Mouse (Mus musculus): ENCODE results near the gene Me1.

Me1 gene

GRCm38 (mm10) chr9:86708921-86709320 lies 13.2 kb upstream of the Me1 start:
- no peak for DNase-seq (ENCODE audit: low read depth, low spot score)

- no peak for DNase-seq (ENCODE audit: low read depth, low spot score)
Observed at GRCm38 (mm10) chr9:86707431-86707830, 11.7 kb upstream of the Me1 start.

- no peak for DNase-seq (ENCODE audit: low read depth, low spot score)
Observed at GRCm38 (mm10) chr9:86701844-86702243, 6.1 kb upstream of the Me1 start.

- no peak for DNase-seq (ENCODE audit: low read depth, low spot score)
Observed at GRCm38 (mm10) chr9:86701264-86701663, 5.5 kb upstream of the Me1 start.

GRCm38 (mm10) chr9:86695199-86695817 lies 445 bp downstream of the Me1 start:
- no peak for DNase-seq (ENCODE audit: low read depth, low spot score)

GRCm38 (mm10) chr9:86694644-86695043 lies 1.1 kb downstream of the Me1 start:
- no peak for DNase-seq (ENCODE audit: low read depth, low spot score)

- DNase-seq (ENCODE audit: low read depth, low spot score) = no peak
Observed at GRCm38 (mm10) chr9:86693935-86694334, 1.8 kb downstream of the Me1 start.

- DNase-seq (ENCODE audit: low read depth, low spot score) = no peak
Observed at GRCm38 (mm10) chr9:86692676-86693075, 3.1 kb downstream of the Me1 start.

- DNase-seq (ENCODE audit: low read depth, low spot score) = no peak
Observed at GRCm38 (mm10) chr9:86692251-86692650, 3.5 kb downstream of the Me1 start.

- no peak for DNase-seq (ENCODE audit: low read depth, low spot score)
Observed at GRCm38 (mm10) chr9:86691101-86691500, 4.7 kb downstream of the Me1 start.

GRCm38 (mm10) chr9:86683713-86684209 lies 12.0 kb downstream of the Me1 start:
- no peak for DNase-seq (ENCODE audit: low read depth, low spot score)

- DNase-seq (ENCODE audit: low read depth, low spot score) = no peak
Observed at GRCm38 (mm10) chr9:86682844-86683243, 12.9 kb downstream of the Me1 start.

GRCm38 (mm10) chr9:86682278-86682677 lies 13.5 kb downstream of the Me1 start:
- no peak for DNase-seq (ENCODE audit: low read depth, low spot score)

- DNase-seq (ENCODE audit: low read depth, low spot score) = no peak
Observed at GRCm38 (mm10) chr9:86680431-86680830, 15.3 kb downstream of the Me1 start.

- no peak for DNase-seq (ENCODE audit: low read depth, low spot score)
Observed at GRCm38 (mm10) chr9:86679843-86680417, 15.8 kb downstream of the Me1 start.

GRCm38 (mm10) chr9:86676246-86676645 lies 19.5 kb downstream of the Me1 start:
- no peak for DNase-seq (ENCODE audit: low read depth, low spot score)

GRCm38 (mm10) chr9:86675426-86675825 lies 20.3 kb downstream of the Me1 start:
- no peak for DNase-seq (ENCODE audit: low read depth, low spot score)

- DNase-seq (ENCODE audit: low read depth, low spot score) = no peak
Observed at GRCm38 (mm10) chr9:86672907-86673472, 22.8 kb downstream of the Me1 start.

- DNase-seq (ENCODE audit: low read depth, low spot score) = no peak
Observed at GRCm38 (mm10) chr9:86668590-86669252, 27.0 kb downstream of the Me1 start.

GRCm38 (mm10) chr9:86667138-86667750 lies 28.5 kb downstream of the Me1 start:
- no peak for DNase-seq (ENCODE audit: low read depth, low spot score)

- no peak for DNase-seq (ENCODE audit: low read depth, low spot score)
Observed at GRCm38 (mm10) chr9:86661679-86662078, 34.1 kb downstream of the Me1 start.

- no peak for DNase-seq (ENCODE audit: low read depth, low spot score)
Observed at GRCm38 (mm10) chr9:86661266-86661665, 34.5 kb downstream of the Me1 start.
